Mouse (Mus musculus): ENCODE data around the gene Cmbl.

GRCm38 (mm10) chr15:31632478-31632877 is 67.3 kb downstream of the Cmbl start:
- TF ChIP-seq CTCF (IDR thresholded peaks at IDR 0.05; ENCODE audit: control insufficient read depth, insufficient read depth, insufficient read length), result no peak
- no peak for TF ChIP-seq USF1 (IDR thresholded peaks at IDR 0.05; ENCODE audit: low read depth)
- TF ChIP-seq MYOG (IDR thresholded peaks at IDR 0.05; ENCODE audit: control insufficient read depth, extremely low read depth, insufficient read length), result no peak

All from C2C12 (cell line).